Mouse (Mus musculus) liver, embryonic 16.5 days (tissue): ENCODE measurements around the gene Ndufa6. TPM values are rescaled to one million over a fixed set of nuclear protein-coding genes. Genes with fewer than 3 reads are reported as not detected.

Experiments
- ATAC-seq: fragments of 200-750 bp; cut with Nextera tagmentation; 2 replicates; pipeline ENCODE4 v1.8.0; 2017; ENCODE audit warnings: low read depth, mild to moderate bottlenecking, moderate number of reproducible peaks, moderate library complexity
- H3K27ac ChIP-seq: fragments of 300-500 bp; sonication (generic); 2 replicates; pipeline ENCODE4 v1.5.1; 2014; ENCODE audit warnings: mild to moderate bottlenecking, low read length
- H3K27me3 ChIP-seq: fragments of 300-500 bp; sonication (generic); 2 replicates; pipeline ENCODE4 v1.6.1; 2014; ENCODE audit warnings: low read depth, low read length, mixed read lengths; ENCODE audit not compliant: control insufficient read depth, insufficient read depth
- H3K36me3 ChIP-seq: fragments of 300-500 bp; sonication (generic); 2 replicates; pipeline ENCODE4 v1.6.1; 2014; ENCODE audit warnings: mild to moderate bottlenecking; ENCODE audit not compliant: control insufficient read depth, insufficient read depth
- H3K4me1 ChIP-seq: fragments of 300-500 bp; sonication (generic); 2 replicates; pipeline ENCODE4 v1.6.1; 2014; ENCODE audit warnings: low read depth, low read length, mixed read lengths; ENCODE audit not compliant: control insufficient read depth
- H3K4me2 ChIP-seq: fragments of 300-500 bp; sonication (generic); 2 replicates; pipeline ENCODE4 v1.6.1; 2014; ENCODE audit warnings: low read depth, low read length, mixed read lengths
- H3K4me3 ChIP-seq: fragments of 300-500 bp; sonication (generic); 2 replicates; pipeline ENCODE4 v1.5.1; 2014; ENCODE audit warnings: low read depth, mild to moderate bottlenecking, low read length
- H3K9ac ChIP-seq: fragments of 300-500 bp; sonication (generic); 2 replicates; pipeline ENCODE4 v1.6.1; 2014; ENCODE audit warnings: low read depth, low read length
- H3K9me3 ChIP-seq: fragments of 300-500 bp; sonication (generic); replicated peaks from 2 replicates; pipeline ENCODE4 v1.6.1; 2016; ENCODE audit warnings: low read length; ENCODE audit not compliant: control insufficient read depth
- WGBS: fragments of 180-500 bp; shearing (Covaris S2); extraction: QIAGEN DNeasy Blood & Tissue Kit; methylation state at CpG from one replicate; pipeline ENCODE4 v1.1.7; 2014; ENCODE audit not compliant: insufficient replicate concordance; 5-methylcytosine and 5-hydroxymethylcytosine counted together
- polyA plus RNA-seq: library from polyadenylated mRNA; unstranded; fragments of >200 nt; fragmentation: Nextera tagmentation; extraction: Ambion mirVana; gene quantifications from 2 replicates; pipeline ENCODE4 v1.2.1, GENCODE M21; 2015

The Ndufa6 gene
- polyA plus RNA-seq, 1 experiment from 2014 or later: 350 TPM

- peak overlapping the region; percentile 96 for H3K27ac ChIP-seq
- H3K4me3 ChIP-seq: peak overlapping the region; percentile 85
- WGBS: 56% methylated on average over 4 of the region's 4 CpGs
- H3K36me3 ChIP-seq: peaks cover 42% of the 10 kb centered on the region
- ATAC-seq: no peak
- peaks cover 81% of the 10 kb centered on the region for H3K4me1 ChIP-seq
- H3K9ac ChIP-seq: peak overlapping the region; percentile 87
- peak overlapping the region; percentile 74 for H3K4me2 ChIP-seq
- H3K27me3 ChIP-seq: no peaks in the 10 kb centered on the region
- no peaks in the 10 kb centered on the region for H3K9me3 ChIP-seq
These were observed 6.8 kb downstream of the Ndufa6 start for GRCm38 (mm10) chr15:82347303-82347676.

- Histone ChIP-seq H3K9me3 (no peaks in the 10 kb centered on the region), H3K4me1 (peaks cover 81% of the 10 kb centered on the region), H3K9ac (peak overlapping the region; percentile 87), H3K4me3 (peak overlapping the region; percentile 85), H3K27me3 (no peaks in the 10 kb centered on the region), H3K4me2 (peak overlapping the region; percentile 74), H3K27ac (peak overlapping the region; percentile 96), H3K36me3 (peaks cover 42% of the 10 kb centered on the region)
- WGBS: 34% methylated on average over 14 of the region's 14 CpGs
- no peak for ATAC-seq
These were observed 7.4 kb downstream of the Ndufa6 start for GRCm38 (mm10) chr15:82346580-82347302.

- H3K4me2 ChIP-seq: peak overlapping the region; percentile 74
- H3K27ac ChIP-seq: peak overlapping the region; percentile 96
- H3K27me3 ChIP-seq: no peaks in the 10 kb centered on the region
- H3K4me1 ChIP-seq: peaks cover 77% of the 10 kb centered on the region
- no peaks in the 10 kb centered on the region for H3K9me3 ChIP-seq
- H3K9ac ChIP-seq: peak overlapping the region; percentile 87
- WGBS: 0% methylated on average over 51 of the region's 51 CpGs
- peaks cover 42% of the 10 kb centered on the region for H3K36me3 ChIP-seq
- peak; percentile 85 for ATAC-seq
- H3K4me3 ChIP-seq: peak overlapping the region; percentile 85
These were observed 8.2 kb downstream of the Ndufa6 start for GRCm38 (mm10) chr15:82345820-82346470.

GRCm38 (mm10) chr15:82344971-82345370, 9.2 kb downstream of the Ndufa6 start:
- Histone ChIP-seq H3K4me2 (peak overlapping the region; percentile 94), H3K4me3 (peak overlapping the region; percentile 38), H3K27ac (peak overlapping the region; percentile 100), H3K4me1 (peaks cover 78% of the 10 kb centered on the region), H3K9me3 (no peaks in the 10 kb centered on the region), H3K36me3 (peaks cover 33% of the 10 kb centered on the region), H3K9ac (peak overlapping the region; percentile 96), H3K27me3 (no peaks in the 10 kb centered on the region)
- ATAC-seq: no peak
- WGBS: 52% methylated on average over 6 of the region's 6 CpGs

GRCm38 (mm10) chr15:82343368-82344287, 10.5 kb downstream of the Ndufa6 start:
- WGBS: 82% methylated on average over 27 of the region's 27 CpGs
- Histone ChIP-seq H3K36me3 (peaks cover 20% of the 10 kb centered on the region), H3K4me2 (peak overlapping the region; percentile 94), H3K27ac (peak overlapping the region; percentile 100), H3K27me3 (no peaks in the 10 kb centered on the region), H3K4me3 (peak overlapping the region; percentile 69), H3K4me1 (peaks cover 80% of the 10 kb centered on the region), H3K9me3 (no peaks in the 10 kb centered on the region), H3K9ac (peak overlapping the region; percentile 96)
- ATAC-seq: no peak

GRCm38 (mm10) chr15:82342543-82342935, 11.6 kb downstream of the Ndufa6 start:
- peak overlapping the region; percentile 94 for H3K4me2 ChIP-seq
- peak overlapping the region; percentile 69 for H3K4me3 ChIP-seq
- ATAC-seq: no peak
- no peaks in the 10 kb centered on the region for H3K9me3 ChIP-seq
- peak overlapping the region; percentile 96 for H3K9ac ChIP-seq
- peaks cover 75% of the 10 kb centered on the region for H3K4me1 ChIP-seq
- peak overlapping the region; percentile 100 for H3K27ac ChIP-seq
- 38% methylated on average over 5 of the region's 5 CpGs for WGBS
- no peaks in the 10 kb centered on the region for H3K27me3 ChIP-seq
- peaks cover 11% of the 10 kb centered on the region for H3K36me3 ChIP-seq

GRCm38 (mm10) chr15:82341675-82342542, 12.2 kb downstream of the Ndufa6 start:
- 8% methylated on average over 15 of the region's 15 CpGs for WGBS
- H3K9me3 ChIP-seq: no peaks in the 10 kb centered on the region
- H3K36me3 ChIP-seq: peaks cover 12% of the 10 kb centered on the region
- no peaks in the 10 kb centered on the region for H3K27me3 ChIP-seq
- peak; percentile 62 for ATAC-seq
- peaks cover 75% of the 10 kb centered on the region for H3K4me1 ChIP-seq
- H3K4me3 ChIP-seq: peak overlapping the region; percentile 69
- peak overlapping the region; percentile 96 for H3K9ac ChIP-seq
- peak overlapping the region; percentile 94 for H3K4me2 ChIP-seq
- peak overlapping the region; percentile 100 for H3K27ac ChIP-seq

GRCm38 (mm10) chr15:82341036-82341501, 13.1 kb downstream of the Ndufa6 start:
- peak overlapping the region; percentile 94 for H3K4me2 ChIP-seq
- H3K36me3 ChIP-seq: peaks cover 20% of the 10 kb centered on the region
- peak overlapping the region; percentile 69 for H3K4me3 ChIP-seq
- H3K9ac ChIP-seq: peak overlapping the region; percentile 96
- no peaks in the 10 kb centered on the region for H3K27me3 ChIP-seq
- peak overlapping the region; percentile 100 for H3K27ac ChIP-seq
- H3K9me3 ChIP-seq: no peaks in the 10 kb centered on the region
- WGBS: under 1% methylated on average over 38 of the region's 40 CpGs
- ATAC-seq: peak; percentile 22
- peaks cover 78% of the 10 kb centered on the region for H3K4me1 ChIP-seq
